Mouse (Mus musculus) lung, postnatal 14 days (tissue): ENCODE measurements around the gene Tmem127.
A peak's percentile ranks its signal among the peaks of the same experiment; 100 is the strongest.
"Not testable (repeated sequence)": the region's sequence is repeated elsewhere in the genome, so short reads cannot be mapped to it uniquely, and the experiment has no call there.

Experiments used
- DNase-seq: peaks from one replicate; pipeline ENCODE4 v3.0.0; 2021

The Tmem127 gene

DNA sequence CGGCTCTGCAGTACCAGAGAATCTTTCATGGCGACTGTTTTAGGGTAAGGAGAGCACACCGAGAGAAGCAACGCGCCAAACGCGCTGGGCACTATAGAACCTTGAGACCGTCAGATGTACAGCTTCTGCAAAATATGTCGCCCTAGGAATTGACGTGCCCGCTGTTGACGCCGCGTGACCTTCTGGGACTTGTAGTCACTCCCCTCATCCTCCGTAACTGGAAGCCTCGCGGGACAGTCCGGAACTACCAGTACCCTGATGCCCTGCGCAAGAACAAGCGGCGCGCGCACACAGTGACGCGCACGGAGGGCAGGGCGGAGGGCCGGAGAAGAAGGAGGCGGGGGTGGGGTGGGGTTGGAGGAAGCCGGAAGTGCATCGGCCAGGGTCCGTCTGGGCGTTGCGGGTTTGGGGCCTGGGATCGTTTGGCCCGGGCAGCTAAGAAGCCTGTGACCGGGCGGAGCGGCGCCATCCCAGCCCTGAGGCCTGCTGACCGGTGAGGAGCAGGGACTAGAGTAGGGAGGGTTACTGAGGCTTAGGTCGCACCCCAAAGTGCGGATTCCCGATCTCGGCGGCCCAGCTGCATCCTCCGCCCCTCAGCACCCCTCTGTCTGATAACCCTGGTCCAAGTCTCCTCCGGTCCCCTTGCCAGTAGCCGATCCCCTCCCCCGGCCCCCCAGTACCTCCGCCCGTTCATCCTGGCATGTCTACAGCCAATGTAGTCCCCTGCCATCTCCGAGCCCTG is at the start of gene Tmem127, which contains the start of gene Ciao1:
Gene Tmem127, plus strand, starts transcription at position 317 of the 742 bp plus-strand sequence.
Gene Ciao1, minus strand, starts transcription at position 225 of the 742 bp plus-strand sequence.
- DNase-seq: peak; percentile 98

DNA sequence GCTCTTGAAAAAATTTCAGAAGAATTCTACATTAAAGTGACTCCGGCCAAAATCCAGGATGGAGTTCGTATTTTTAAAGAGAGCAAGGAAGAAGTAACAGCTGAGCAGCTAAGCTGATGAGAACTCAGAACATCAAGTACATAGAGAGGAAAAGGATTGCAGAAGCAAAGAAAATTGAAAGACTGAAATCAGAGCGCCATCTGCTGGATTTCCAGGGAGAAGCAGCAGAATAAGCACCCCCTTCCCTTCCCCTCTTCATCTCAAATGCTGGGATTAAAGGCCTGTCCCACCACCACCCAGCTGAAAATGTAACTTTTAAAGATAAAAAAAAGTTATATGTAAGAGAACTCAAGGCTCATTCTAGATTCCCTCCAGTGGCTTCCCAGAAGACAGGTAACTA is 42.8 kb upstream of the Tmem127 start:
- peak; percentile 72 for DNase-seq

DNA sequence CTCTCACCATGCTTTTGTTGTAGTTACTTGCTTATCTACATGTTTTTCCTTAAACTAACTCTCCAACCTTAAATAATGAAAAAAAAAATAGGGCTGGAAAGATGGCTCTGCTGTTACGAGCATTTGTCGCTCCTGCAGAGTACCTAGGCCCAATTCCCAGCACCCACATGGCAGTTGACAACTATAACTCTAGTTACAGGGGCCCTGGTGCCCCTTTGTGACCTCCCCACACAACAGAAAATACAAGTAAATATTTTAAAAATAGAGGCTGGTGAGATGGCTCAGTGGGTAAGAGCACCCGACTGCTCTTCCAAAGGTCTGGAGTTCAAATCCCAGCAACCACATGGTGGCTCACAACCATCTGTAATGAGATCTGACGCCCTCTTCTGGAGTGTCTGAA is 41.8 kb upstream of the Tmem127 start:
- not testable (repeated sequence) for DNase-seq

DNA sequence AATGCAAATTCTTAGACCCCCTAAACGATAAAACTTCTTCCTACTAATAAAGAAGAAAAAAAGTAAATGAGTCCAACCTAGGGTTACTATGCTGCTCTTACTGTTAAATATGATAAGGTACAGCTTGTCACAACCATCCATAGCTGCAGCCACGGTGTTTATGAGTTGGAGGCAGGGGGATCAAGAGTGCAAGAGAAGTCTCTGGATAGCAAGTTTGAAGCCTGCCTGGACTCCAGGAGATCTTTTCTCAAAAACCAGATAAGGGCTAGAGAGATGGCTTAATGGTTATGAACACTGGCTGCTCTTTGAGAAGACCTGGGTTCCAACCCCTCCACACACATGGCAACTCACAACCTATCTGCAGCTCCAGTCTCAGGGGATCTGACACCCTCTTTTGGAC is 40.8 kb upstream of the Tmem127 start:
- no peak for DNase-seq

DNA sequence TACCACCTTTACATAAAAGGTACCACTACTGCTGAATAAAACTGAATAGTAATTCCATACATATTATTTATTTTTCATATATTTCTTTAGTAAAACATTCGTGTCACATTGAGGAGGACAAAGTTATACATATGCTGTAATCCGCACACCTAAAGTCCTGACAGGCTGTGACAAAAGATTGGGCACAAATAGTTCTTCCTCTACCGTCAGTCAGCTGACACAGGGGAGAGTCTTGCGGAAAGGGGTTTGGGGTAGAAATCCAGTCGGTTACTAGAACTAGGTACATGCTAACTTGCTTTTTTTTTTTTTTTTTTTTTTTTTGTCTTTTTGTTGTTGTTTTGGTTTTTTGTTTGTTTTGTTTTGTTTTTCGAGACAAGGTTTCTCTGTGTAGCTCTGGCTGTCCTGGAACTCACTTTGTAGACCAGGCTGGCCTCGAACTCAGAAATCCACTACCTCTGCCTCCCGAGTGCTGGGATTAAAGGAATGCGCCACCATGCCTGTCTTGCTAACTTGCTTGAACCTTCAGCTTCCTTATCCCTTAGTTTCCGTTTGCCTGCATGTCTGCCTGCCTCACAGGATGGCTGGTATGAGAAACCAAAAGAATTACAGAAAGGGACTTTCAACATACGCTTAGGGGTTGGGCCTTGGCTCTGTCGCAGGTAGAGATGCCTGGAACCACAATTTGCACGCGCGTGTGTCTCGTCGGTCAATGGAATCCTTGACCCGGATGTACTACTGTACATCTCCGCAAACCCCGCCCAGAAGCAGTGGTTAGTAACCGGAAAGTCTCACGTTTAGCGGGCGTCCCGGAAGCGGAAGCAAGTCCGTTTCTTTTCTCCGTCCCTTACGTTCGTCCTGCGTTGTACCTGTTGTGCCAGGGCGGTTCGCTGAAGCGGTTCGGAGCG is 39.9 kb upstream of the Tmem127 start, which contains the start of the genes 1810024B03Rik and Snrnp200:
Gene 1810024B03Rik, minus strand, starts transcription at position 734 of the 905 bp plus-strand sequence.
Gene Snrnp200, plus strand, starts transcription at position 840 of the 905 bp plus-strand sequence.
- DNase-seq: peak; percentile 93

DNA sequence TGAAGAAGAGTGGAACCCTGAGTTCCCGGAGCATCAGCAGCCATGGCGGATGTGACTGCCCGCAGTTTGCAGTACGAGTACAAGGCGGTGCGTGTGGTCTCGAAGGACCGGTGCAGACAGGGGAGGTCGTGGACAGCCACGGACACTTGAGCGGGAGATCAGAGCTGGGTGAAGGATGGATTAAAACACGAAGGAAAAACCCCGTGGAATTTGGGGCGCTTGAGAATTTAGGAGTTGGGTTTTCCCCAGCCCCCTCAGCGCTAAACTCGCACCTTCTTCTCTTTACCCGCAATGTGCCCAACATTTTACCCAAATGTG is 39.3 kb upstream of the Tmem127 start:
- no peak for DNase-seq

GRCm38 (mm10) chr2:127210701-127211100 is 37.0 kb upstream of the Tmem127 start:
- DNase-seq: no peak

DNA sequence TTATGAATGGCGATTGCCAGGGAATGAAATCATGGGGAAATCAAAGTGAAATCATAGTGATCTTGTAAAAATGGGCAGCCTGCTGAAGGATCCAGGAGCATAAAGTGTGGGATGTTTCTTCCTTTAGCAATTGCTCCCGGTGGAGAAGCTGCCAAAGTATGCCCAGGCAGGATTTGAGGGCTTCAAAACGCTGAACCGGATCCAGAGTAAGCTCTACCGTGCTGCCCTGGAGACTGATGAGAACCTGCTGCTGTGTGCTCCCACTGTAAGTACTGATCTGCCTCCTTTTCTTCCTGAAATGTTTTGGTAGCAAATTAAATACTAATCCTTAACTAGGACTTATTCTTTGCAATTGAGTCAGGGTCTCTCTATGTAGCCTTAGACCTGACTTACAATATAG is 30.0 kb upstream of the Tmem127 start:
- DNase-seq: no peak

DNA sequence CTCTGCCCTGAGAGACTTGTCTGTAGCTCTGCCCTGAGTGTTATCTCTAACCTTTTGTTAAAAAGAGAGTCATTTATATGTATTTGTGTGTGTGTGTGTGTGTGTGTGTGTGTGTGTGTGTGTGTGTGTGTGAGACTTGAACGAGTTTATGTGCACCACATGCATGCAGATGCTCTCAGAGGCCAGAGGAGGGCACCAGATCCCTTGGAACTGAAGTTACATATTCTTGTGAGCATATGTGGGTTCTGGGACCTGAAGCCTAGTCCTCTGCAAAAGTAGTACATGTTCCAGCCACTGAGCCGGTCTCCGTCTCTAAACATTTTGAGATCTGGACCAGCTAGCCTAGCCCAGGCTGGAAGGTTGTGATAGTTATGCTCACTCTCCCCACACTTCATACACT is 22.4 kb upstream of the Tmem127 start:
- no peak for DNase-seq

GRCm38 (mm10) chr2:127237897-127238610 is 9.7 kb upstream of the Tmem127 start:
- no peak for DNase-seq

GRCm38 (mm10) chr2:127240065-127240464 is 7.6 kb upstream of the Tmem127 start:
- DNase-seq: no peak

DNA sequence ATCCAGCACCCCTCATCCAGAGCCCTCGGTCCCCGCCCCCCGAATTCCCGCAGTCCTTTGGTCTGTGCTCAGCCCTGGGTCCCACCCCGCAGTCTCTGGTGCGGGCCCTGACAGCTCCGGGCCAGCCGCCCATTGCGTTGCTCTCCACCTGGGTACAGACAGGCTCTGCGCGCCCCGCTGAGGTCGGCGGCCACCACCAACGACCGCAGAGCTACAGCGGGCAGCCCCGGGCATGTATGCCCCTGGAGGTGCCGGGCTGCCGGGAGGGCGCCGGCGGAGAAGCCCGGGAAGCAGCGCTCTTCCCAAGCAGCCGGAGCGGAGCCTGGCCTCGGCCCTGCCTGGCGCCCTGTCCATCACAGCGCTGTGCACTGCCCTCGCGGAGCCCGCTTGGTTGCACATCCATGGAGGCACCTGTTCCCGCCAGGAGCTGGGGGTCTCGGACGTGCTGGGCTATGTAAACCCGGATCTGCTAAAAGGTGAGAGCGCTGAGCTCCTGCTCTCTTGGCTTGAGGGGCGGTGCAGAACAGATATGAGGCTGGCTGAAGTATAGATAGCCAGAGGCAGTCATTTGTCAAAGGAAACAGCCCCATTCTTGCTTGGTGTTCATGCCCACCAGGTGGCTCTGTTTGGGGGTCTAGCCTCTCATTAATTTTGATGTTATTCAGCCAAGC is 761 bp downstream of the Tmem127 start:
- DNase-seq: peak; percentile 25

DNA sequence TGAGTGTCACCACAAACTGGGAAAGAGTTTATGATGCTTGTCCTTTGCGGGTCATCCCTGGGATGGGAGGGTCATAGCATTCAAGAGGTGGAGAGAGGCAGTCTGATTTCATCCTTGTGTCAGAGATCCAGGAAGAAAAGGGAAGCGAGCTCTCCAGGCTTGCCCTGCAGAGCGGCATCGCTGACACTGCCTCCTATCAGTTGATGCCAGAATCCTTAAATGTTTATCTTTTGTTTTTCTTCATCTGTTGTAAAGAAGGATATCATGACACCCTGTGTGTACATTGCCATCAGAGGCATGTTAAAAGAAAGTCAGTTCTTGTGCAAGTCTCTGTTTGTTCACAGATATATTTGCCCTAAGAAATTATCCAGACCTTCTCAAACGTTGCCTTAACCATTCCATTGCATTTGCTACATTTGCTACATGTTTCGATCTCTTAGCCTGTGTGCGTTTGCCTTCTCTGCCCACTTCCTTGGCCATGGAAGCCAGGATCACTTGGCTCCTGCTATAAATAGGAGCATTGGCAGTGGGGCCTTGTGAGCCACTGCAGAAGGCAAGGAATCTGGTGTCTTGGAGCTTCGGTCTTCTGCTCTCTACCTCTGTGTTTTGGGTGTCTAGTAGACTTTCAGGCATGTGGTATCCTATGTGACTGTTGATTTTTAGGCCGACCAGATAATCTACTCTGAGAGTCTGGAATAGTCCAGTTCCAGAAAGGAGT is 2.7 kb downstream of the Tmem127 start:
- no peak for DNase-seq

DNA sequence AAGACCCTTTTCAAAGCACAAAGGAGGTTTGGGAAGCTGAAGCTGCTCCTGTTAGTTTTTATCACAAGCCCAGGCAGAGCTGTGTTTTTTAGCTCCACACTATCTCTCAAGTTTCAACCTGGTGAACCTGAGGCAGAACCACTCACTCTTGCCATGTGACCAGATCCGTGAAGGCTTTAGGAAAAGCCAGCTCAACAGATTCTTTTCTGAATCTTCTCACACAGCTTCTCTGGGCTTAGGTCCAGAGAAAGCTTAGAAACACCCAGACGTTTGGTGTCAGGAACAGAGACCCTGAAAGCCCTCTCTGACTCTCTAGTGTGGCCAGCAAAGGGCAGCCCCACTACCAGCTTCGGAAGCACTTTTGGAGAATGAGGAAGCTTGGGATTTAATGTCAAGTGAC is 3.7 kb downstream of the Tmem127 start:
- DNase-seq: no peak

DNA sequence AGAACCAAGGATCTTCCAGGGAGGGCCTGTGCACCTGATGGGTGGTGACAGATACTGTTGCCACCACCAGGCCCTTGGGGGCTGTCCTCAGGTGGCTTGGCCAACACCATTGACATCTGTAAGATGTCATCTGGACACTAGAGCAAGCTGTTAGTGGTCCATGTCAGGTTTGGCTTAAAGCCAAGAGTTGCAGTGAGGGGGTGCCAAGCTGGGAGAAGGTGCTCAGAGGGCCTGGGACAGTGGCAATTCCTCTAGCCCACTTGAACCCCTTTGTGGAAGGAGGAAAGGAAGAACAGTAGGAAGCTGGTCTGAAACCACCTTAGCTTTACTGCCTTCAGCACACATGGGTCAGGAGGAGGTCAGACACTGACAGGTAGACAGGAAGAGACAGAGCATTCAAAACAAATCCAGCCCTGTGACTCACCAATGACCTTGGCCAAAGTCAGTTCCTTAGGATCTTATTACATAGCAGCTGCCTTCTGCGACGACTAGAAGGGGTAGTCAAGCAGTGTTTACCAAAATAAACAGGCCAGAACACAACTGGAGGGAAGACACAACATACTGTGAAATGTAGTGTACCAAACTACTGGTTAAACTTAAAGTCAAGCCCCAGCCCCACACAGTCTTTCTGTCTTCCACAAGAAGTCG is 4.3 kb downstream of the Tmem127 start:
- DNase-seq: no peak

GRCm38 (mm10) chr2:127252787-127253186 is 5.1 kb downstream of the Tmem127 start:
- no peak for DNase-seq

- no peak for DNase-seq
These were observed 7.0 kb downstream of the Tmem127 start for GRCm38 (mm10) chr2:127254604-127255134.

- DNase-seq: no peak
These were observed 7.6 kb downstream of the Tmem127 start for GRCm38 (mm10) chr2:127255294-127255693.

GRCm38 (mm10) chr2:127259340-127259739 is 11.6 kb downstream of the Tmem127 start:
- DNase-seq: peak; percentile 23

DNA sequence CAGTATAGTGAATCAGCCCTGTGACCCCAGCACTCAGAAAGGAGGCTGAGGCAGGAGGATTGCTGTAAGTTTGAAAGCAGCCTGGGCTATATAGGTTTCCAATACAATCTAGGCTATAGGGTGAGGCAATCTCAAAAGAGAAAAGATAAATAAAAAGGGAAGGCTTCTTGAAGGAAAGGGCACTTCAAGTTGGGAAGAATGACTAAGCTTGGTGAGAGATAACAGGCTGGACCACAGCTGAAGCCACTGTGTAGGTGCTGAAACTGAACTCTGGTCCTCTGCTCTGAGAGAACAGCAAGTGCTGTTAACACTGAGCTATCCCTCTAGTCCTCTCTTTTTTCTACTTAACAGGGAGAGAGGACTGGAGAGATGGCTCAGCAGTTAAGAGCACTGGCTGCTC is 14.8 kb downstream of the Tmem127 start:
- DNase-seq: no peak

DNA sequence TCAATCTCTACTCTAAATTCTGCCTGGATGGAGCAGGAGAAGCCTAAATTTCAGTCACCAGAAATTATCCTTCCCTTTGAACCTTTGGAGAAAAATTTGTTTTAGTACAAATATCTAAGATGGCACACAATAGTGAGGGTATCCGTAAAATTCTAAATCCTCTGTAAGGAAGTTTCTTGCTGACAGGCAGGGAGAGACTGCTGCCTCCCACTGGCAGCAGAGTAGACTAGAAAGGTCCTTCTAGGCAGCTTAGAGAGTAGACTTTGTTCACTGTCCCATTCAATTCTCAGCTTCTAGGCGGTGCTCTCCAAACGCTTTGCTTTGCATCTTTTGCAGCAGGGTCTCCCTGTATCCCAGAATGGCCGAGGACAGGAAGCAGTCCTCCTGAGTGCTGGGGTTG is 20.1 kb downstream of the Tmem127 start:
- no peak for DNase-seq
